Mouse (Mus musculus) frontal cortex, postnatal 36 days (tissue): ENCODE data around the gene Mid2.
"Not testable (repeated sequence)": the region's sequence is repeated elsewhere in the genome, so short reads cannot be mapped to it uniquely, and the experiment has no call there.

ENCODE experiments used
- DNase-seq, 2 experiments: peaks; one replicate each; pipeline ENCODE4 v3.0.0; 2022; ENCODE audit warnings: low spot score in 2 of 2

Mid2 gene

DNA sequence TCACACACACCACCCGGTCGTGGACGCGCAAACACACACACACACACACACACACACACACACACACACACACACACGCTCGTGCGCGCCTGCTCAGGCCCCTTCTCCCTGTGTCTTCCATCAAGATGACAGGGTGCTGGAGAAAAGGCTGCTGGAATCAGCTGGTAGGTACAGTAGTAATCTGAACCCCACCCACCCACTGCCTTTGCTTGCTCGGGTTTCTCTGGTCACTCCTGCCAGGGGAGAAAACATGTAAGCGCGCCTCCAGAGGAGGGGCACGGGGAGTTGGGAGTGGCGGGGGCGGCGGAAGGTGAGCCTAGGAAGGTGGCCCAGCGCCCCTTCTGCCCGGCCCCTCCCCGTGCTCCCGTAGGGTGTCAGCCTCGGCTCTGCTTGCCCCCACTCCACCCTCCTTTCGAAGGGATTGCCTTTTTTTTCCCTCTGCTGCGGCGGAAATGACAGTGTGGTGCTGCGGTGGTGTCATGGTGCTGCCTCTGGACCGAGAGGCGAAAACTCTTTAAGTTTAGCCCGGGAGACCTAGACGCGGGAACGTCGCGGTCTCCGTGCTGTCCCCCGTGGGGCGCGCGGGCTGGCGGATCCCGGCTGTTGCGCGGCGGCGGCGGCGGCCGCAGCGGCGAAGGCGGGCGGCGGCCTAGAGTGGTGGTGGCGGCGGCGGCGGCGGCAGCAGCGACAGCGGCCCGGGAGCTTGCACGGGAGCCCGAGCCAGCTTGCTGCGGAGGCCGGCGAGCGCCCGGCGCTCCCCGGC, at the start of gene Mid2:
Gene Mid2, plus strand, starts transcription at position 121 of the 763 bp plus-strand sequence.
- peak; percentile 22 to 31 for DNase-seq

DNA sequence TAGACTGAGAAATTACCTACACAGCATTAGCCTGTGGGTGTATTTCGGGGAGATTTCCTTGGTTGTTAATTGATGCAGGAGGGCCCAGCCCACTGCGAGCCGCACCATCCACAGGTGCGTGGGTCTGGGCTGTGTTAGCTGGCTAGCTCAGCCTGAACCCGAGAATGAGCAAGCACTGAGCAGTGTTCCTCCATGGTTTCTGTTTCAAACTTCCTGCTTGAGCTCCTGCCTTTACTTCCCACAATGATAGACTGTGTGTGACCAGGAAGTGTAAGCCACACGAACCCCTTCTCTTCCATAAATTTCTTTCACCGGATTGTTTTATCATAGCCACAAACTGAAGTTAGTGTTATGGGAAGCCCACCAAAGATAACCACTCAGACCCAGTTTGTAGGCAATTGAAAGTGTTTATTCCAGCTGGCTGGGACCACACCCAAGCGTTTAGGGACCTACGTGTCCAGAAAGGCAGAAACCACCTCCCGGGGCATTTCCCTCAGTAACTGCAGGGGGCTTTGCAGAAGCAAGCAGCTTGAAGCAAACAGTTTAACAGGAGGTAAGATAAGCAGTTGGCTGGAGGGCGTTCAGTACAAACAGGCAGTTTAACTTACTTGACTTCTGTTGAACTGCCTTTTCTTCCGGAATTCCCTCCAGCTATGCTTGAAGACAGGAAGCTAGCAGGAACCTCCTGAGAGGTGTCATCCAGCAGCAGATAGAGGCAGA, 39.4 kb upstream of the Mid2 start:
- no peak for DNase-seq

DNA sequence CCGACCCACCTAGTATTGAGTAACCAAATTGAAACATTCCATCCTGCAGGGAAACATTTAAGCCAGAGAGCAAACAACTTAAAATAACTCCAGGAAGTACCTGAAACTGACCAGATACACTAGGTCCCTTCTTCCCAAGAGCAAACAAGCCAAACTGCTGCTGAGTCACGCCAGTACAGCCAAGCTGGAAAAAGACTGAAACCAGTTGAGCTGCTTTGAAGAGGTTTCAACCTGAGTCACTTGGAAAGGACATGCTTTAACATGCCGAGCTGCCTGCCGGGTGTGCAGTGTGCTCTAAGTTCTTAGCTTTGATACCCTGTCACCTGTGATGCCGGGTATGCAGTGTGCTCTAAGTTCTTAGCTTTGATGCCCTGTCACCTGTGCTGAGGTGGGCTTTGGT, 26.4 kb upstream of the Mid2 start:
- DNase-seq = no peak

DNA sequence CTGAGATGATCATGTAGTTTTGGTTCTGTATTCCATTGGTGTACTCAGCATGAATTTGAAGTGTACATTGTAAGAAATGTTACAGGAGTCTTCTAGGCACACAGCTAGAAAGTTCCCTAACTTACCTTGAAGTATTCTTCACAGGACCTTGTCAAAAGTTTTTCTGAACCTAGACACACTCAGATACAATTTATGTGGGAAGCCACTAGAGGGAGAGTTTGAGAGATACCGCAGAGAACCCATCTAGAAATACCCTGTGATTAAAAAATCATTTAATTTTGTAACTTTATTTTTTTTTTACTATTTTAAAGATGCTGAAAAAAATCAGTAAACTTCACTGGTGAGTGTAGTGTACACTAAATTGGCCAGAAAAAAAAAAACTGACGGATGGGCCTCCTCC, 24.8 kb upstream of the Mid2 start:
- DNase-seq = no peak

DNA sequence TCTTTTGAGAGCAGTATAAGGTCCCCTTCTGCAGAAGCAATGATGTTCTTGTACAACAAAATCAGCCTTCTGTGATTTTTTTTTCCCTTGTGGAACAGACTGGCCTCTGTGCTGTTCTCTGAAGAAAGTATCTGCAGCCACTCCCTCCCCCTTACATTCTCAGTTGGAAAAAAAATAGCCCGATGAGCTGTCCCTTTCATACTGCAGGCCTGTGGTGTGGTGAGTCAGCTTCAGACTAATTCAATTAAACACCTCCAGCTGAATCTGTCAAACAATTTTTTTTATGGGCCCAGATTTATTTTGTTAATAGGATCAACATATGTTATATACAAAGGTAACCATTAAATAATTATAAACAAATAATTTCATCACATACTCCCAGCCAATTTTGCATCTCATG, 3.7 kb upstream of the Mid2 start:
- no peak for DNase-seq

DNA sequence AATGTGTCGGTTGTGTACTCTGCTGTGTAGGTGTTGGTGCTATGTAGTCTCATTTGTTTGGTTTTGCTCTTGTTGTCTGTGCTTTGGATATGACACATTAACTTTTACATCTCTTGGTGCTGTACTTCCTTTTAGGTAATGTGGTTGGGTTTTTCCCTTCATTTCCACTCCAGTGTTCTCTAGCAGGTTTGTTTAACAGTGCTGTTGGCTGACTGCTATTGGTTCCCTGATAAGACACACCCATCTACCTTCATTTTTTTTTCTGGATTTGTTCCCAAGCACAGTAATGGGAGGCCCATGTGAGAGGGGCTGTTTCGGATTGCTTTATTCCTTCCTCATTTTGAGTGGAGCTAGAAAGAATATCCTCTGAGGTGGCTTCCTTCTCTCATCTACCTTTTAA, 883 bp upstream of the Mid2 start:
- DNase-seq = no peak

DNA sequence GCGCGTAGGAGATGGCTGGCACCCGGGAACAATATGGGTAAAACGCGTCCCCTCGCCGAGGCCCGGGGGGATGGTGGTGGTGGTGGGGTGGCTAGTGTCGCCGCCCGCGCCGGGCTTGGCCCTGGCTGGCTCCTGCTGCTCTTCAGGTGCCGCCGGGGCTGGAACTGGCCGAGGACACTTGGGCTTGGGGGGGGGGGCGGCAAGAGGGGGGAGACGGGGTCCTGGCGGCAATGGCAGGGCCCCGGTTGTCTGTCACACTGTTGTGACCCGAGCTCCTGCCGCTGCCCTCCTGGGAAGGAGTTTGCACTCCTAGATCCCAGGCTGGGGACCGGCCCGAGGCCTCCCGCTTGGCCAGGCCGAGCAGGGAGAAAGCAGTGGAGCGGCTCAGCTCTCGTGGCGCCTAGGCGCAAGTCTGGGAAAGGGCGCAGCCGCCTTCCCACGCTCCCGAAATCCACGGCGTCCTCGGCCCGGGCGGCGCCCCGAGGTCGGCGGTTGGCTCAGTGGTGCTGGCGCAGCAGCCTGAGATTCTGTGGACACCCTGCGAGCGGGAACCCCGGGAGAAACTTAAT, 927 bp downstream of the Mid2 start:
- DNase-seq = peak; percentile 28

DNA sequence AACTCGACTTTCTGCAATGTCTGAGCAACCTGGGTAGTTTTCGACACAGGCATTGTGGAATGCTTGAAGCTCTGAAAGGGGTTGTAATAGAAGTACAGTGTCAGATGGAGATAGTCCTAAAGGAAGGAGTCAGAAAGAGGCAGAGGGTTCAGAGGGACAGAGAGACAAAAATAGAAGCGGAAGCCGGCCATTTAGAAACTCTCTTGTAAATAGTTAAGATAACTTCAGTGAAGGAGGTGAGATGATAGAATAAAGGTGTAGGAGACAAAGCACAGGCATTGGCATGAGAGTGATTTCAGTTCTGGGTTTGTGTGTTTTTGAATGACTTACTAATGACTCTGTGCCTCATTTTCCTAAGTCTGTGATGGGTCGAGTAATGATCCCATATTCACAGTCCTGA, 11.0 kb downstream of the Mid2 start:
- no peak for DNase-seq

DNA sequence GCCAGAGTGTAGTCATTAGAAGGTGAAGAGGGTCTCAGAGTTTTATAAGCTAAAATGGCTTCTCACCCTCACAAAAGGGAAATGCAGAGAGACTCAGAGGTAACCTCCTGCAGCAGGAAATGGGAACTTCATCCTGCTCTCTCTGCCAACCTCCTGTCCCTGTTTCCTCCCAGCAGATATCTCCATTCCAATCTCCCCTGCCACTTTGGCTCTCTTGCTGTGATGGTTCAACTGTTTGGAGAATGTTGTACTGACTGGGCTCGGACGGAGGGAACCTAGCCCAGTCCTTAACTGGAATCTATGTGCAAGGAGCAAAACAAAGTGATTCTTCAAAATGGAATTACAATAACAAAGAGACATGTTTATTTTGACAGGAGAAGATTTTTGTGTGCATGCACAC, 23.9 kb downstream of the Mid2 start:
- DNase-seq = no peak

DNA sequence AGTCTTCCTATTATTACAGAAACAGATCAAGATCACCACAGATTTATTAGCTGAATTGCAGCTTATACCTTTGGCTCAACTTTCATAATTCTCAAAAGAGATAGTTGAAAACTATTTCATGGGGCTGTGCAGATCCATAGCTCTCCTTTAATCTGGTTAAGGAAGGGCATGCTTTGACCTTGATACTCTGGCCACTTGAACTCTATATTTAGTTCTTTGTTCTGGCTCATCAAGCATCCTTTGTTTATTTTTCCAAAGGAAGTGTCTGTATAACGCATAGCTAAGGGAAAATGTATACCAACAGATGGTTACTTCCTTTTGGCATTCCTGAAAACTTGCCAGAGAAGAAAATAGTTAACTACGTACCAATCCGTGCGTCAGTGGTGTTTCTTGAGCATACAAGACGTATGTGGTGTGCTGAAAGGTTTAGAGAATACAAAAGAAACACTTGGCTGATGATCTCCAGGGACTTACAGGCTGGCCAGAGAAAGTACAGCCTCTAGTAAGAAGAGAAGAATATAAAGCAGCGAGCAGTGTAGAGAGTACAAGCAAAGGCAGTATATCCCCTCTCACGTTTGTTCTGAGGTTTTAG, 33.6 kb downstream of the Mid2 start:
- DNase-seq = not testable (repeated sequence)

DNA sequence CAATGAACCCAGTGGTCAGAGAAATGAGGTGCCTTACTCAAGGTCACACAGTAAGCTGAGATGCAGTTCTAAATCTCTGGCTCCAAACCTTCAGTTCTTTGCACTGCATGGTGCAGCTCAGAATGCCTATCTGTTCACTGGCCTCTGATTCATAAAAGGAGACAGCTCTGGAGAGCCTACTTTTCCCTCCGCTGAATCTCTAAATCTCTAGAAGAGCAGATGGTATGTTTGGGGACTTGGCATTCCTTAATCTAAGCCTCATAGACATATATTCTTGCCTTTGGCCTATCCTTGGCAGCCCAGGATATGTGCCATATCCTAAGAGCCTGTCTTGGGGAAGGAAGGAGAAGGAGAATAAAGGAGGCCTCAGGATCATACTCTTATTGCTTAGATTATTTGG, 38.8 kb downstream of the Mid2 start:
- DNase-seq = no peak

DNA sequence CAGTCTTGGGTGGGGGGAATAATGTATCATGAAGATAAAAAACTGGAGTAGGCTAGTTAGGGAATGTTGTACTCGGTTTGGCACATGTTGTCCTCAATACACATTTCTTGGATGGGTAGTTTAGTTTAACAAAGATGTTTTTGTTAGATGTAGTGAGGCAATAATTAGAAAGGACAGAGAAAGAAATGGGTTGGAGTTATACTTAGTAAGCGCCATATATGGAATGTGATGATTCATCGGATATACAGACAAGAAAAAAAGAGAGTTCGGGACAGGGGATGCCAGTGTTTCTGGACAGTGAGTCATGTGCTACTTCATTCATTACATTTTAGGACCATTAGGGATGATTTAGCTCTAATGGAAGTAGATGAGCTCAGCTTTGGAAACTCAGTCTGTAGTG, 41.7 kb downstream of the Mid2 start:
- DNase-seq = no peak

DNA sequence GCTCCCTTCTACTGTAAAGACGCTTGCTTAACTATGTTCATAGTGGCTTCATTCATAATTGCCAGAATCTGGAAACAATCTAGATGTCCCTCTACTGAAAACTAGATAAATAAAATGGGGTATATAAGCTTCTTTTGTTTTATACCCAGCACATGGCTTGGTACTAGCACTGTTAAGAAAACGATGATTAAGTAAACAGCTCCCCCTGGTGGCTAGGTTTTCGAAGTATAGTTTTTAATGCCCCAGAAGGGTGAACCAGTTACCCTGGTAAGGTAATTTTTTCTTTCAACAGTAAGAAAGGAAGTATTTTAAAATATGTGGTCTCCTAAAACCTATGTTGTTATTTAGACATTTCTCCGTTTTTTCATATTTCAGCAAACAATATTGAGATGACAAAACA, 58.0 kb downstream of the Mid2 start:
- peak in 1 of 2 experiments; percentile 8 for DNase-seq

DNA sequence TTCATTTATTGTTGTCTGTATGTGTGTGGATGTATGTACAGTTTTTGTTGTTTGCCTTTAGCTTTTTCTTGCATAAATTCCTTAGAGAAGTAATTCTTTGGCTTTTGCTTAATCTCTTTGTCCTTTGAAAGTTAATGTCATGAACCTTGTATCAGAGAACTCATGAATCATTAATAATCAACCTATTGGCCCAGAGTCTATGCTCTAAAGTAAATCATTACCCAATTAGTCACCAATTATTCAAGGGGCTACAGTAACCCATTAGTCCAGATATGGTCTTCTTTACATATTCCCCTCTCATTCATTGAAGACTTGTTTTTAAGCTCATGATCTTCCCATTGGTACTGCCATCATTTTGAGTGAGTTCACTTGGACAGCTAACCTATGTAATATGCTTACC, 74.6 kb downstream of the Mid2 start:
- DNase-seq = no peak

DNA sequence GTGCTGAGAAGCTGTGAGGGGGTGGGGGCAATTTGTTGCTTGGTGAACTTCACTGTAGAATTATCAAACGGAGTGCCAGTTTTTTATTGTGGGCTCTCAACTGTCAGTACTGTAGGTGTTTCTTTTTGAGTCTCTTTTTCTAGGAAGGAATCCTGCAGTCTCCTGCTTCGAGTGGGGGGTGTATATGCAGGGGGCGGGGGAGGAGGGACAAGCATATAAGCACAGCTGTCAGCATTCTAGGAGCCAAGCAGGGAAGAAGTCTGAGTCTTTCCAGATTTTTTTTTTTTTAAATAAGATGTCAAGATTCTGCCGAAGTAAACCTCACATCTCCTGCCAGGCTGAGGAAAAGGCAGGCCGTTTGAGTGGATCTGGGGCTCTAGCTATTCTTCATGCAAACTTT, 78.8 kb downstream of the Mid2 start:
- DNase-seq = peak; percentile 3 to 4

DNA sequence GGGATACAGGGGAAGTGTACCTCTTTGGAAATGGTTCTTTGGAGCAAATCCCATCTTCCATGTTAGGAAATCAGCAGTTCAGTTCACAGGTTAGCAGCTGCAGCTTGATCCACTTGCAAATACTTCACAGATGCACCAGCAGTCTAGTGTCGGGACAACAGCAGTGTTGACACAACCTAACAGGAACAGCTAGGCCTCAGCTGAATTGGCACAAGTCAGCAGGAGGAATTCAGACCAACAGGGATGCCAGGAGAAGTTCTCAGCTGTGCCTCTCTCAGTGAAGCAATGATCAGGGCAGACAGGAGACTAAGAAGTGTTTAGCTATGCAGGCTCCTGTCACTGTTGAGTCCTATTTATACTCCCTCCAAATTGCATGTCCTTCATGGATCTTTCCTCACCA, 105.4 kb downstream of the Mid2 start:
- DNase-seq = no peak

DNA sequence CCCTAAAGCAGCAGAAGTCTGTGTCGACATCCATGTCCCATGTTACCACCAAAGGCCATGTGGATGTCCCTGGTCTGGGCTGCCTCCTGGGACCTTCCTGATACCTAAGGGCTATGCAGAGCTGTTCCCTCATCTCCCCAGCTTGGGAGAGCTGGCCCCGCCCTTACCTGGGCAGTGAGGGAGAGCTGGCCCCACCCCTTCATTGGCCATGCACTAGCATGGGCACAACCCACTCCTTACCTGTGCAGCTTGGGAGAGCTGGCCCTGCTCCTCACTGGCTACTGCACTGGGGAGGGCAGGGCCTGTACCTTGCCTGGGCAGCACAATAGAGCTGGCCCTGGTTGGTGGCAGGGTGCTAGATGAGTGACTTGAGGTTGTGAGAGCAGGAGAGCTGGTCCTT, 140.9 kb downstream of the Mid2 start:
- DNase-seq = no peak

DNA sequence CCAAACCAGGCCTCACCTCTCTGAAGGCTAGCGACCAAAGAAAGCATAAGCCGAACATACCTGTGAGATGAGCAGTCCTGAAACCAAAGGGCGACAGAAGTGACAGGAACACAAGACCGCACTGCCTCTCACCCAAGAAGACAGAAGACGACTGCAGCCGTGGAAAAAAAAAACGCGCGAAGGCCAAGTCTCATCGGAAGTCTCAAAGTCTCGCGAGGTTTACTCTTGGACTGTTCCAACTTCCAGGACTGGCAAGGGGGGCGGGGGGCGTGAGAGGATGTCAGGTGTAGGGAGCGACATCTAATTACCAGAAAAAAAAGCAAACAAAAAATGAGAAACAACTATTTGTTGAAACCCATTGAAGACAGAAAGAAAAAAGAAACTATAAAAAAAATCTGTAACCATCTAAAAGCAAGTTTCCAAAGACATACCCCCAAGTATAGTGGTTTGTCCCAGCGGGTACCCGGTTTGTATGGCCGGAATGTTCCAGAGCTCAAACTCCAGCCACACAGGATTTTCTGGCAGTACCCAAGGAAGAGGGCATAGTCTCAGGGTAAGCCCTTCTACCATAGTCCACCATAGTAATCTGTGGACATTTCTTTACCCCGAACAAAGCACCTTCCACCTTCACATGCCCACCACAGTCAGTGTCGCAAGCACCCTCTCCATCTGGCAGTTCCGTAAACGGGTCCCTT, 149.1 kb downstream of the Mid2 start, which contains the start of gene Tex13b:
Gene Tex13b, minus strand, starts transcription at position 122 of the 695 bp plus-strand sequence.
- no peak for DNase-seq
